Mouse (Mus musculus) hematopoietic stem cell, adult 5-6 weeks (primary cell): ENCODE measurements around the gene Spata2l. TPM values are rescaled to one million over a fixed set of nuclear protein-coding genes. Genes with fewer than 3 reads are reported as not detected.
"Not testable (repeated sequence)": the region's sequence is repeated elsewhere in the genome, so short reads cannot be mapped to it uniquely, and the experiment has no call there.

ENCODE experiments used
- ATAC-seq, 2 experiments: fragments of 125-278 bp in 1 of 2; replicated peaks in 1 of 2; 2 replicates each; pipeline ENCODE4 v1.8.0; 2016 to 2017; ENCODE audit warnings: inconsistent platforms in 2 of 2, mild to moderate bottlenecking in 2 of 2, moderate number of reproducible peaks in 2 of 2, low read depth in 1 of 2, moderate TSS enrichment in 1 of 2; ENCODE audit not compliant: low FRiP score in 2 of 2, poor library complexity in 2 of 2, severe bottlenecking in 2 of 2, insufficient read depth in 1 of 2, low TSS enrichment in 1 of 2
- total RNA-seq: library from RNA; stranded (forward); fragments of 172-1452, 232-1000 nt; gene quantifications from 2 replicates; pipeline ENCODE4 v1.2.3, GENCODE M21; 2017

Gene Spata2l
- 1.2 and 2.5 TPM in 2 replicates for total RNA-seq

- peak; percentile 95 to 96 for ATAC-seq
Measured at GRCm38 (mm10) chr8:123235520-123236497, at the start of gene Spata2l. Gene Spata2l (minus strand): TSS chr8:123236233.

DNA sequence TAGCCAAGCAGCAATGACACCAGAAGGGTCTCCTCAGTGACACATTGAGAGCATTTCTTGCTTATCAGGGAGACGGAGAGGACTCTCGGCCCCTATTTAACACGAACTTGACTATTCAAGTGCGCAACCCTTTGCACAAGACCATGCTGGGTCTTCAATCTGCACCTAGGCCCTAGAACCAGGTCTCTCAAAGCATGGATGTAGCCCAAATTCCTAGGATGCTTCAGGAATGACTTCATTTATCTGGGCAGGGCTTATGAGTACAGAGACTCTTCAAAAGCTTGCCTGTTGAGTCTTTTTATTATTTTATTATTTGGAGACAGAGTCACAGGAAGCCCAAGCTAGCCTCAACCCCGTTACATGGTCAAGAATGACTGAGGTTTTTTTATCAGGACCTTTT, 48.5 kb upstream of the Spata2l start:
- ATAC-seq, result no peak

DNA sequence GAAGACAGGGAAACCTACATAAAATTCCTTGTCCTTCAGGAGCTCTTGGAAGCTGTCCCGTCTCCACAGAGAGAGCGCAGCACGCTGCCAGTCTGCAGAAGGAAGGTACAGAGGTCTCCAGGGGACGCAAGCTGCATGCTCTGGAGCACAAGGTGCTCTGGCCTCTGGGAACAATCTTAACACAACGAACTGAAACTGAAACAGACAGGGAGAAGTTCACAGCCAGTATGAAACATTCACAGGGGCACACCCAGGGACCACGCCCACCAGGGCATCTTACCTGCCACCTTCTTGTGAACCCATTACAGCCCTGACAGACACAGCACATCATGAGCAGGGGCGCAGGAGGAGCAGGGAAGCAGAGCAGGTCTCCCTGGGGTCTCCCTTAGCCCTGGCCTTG, 48.0 kb upstream of the Spata2l start:
- no peak for ATAC-seq

- not testable (repeated sequence) for ATAC-seq
Measured at GRCm38 (mm10) chr8:123282994-123283393, 47.0 kb upstream of the Spata2l start.

DNA sequence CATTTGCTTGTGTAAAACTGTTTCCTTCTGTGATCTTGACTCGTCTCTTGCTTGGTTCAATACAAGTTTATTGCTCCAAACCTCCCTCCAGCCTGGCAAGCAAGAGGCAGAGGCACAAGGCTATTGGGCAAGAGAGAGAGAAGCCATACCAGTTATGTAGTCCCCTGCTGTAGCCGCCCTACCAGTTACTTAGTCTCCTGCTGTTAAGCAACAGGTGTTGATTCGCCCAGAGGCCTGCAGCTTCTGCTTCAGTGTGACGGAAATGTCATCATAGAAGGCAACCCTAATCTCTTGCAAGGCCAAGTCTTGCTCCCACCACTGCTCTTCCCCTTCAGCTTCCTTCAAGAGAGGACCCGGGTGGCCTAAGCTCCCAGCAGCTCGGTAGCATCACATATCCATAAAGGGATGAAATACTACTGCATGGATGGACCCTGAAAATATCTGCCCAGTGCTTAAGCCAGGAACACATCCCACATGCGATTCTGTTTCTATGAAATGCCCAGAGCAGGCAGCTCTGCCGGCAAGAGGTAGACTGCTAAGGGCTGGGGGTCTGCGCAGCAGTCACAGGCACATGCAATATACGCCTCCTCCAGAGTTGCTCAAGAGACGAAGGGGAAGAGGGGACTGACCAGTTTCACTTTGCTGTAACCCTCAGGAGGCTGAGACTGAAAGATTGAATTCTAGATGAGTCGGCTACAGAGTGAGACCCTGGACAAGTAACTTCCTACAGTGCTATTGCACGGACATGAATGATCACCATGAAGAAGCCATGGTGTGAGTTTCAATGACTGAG, 44.5 kb upstream of the Spata2l start:
- peak in 1 of 2 experiments; percentile 79; a peak in 2 of 4 replicates for ATAC-seq

DNA sequence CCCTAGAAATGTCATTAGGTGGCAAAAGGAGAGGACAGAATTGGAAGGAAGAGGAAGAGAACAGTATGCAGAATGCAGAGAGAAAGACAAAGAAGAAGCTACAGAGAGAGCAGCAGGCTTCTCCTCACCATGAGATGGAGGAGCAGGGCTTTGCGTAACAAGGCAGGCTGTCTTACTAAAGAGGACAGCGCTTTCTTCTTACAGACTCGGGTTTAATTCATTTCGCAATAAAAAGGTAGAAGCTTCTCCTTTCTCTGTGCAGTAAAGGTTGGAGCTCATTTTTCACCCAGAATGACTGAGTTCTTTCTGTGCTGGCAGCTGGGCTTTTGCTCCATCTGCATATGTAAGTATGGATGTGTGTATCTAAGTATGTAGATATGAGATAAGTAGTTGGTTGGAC, 43.8 kb upstream of the Spata2l start:
- ATAC-seq, result peak in 1 of 2 experiments; percentile 44; a peak in 1 of 4 replicates

DNA sequence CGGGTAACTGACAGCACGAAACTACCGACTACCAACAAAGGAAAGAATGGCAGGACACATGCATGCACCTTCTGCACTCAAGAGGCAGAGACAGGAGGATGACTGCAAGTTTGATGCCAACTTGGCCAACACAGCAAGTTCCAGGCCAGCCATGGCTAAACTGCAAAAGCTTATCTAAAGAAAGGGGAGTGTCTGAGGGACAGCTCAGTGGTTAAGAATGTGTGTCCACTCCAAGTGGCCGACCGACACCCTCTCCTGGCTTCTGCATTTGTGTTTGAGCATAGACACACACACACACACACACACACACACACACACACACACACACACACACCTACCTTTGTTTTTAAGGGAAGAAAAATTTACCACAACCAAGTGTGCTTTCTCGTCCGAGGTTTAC, 42.4 kb upstream of the Spata2l start:
- no peak for ATAC-seq

GRCm38 (mm10) chr8:123275096-123275495, 39.1 kb upstream of the Spata2l start:
- no peak for ATAC-seq

DNA sequence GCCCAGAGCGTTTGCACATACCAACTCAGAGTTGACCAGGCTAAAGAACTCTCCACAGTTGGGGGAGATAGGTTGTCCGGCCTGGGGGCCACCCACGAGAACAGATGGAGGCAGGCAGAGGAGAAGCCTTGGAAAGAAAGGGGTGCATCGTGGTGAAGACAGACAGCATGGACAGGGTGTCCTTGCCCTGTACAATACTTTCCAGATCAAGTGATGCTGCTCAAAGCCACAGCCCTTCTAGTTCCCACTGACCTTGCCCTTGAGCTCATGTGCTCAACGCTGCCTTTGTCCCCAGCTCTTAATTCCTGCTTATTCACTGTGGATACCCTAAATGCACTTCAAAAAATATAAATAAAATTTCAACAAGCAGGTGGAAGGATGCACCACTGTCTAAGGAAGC, 38.4 kb upstream of the Spata2l start:
- no peak for ATAC-seq

DNA sequence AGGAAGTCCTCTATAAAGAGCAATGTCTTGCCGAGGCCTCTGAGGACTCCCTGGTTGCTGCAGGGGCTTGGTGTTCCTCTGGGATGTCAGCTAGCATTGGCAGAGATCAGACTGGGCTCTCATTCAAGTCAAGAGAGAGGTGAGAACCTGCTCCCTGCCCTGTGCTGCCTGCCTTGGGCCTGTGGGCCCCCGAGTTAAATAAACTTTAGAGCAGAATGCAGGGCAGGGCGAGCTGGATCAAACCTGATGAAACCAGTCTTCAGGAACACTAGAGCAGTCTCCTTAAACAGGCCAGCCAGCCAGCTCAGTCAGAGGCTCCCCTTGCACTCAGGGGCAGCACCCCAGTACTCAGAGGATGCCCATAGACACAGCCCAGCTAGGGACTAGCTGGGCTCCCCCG, 35.9 kb upstream of the Spata2l start:
- ATAC-seq, result no peak

- ATAC-seq, result no peak
Measured at GRCm38 (mm10) chr8:123271147-123271546, 35.1 kb upstream of the Spata2l start.

DNA sequence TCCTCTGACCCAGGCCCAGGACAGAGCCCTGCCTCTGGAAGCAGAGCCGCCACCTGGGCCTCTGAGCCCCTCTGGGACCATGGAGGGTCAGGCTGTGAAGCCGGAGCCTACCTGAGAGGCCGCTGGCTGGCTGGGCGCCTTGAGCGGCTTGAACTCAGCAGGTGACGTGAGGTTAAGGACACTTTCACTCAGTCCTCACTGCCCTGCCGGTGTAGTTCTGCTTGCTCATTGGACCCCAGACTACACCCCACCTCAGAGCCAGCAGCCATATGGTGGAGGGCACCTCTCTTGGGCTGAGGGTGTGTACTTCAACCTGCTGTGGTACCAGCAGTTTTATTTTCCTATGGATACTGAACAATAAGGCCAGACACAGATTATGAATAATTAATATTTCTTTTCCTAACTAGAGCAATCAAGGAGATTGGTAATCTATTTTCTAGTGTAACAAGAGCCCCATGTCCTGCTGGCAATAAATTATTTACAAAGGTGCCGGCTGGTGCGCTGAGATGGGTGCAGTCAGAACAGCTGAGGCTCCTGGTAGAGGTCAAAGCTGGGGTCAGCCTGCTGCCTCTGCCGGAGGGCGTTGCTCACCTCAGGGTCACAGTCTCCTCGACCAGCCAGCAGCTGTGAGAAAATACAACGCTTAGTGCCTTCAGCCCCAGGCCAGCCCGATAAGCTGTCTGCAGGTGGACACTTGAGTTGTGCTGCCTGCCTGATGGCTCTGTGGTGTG, 32.1 kb upstream of the Spata2l start:
- ATAC-seq, result no peak

DNA sequence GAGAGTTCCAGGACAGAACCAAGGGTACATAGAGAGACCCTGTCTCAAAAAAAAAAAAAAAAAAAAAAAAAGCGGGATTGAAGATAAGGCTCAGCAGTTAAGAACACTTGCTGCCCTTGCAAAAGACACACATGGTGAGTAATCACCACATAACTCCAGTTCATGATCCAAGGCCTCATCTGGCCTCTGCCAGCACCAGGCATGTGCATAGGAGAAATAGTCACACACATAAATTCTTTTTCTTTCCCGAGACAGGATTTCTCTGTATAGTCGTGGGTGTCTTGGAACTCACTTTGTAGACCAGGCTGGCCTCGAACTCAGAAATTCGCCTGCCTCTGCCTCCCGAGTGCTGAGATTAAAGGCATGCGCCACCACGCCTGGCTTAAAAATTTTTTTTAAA, 21.6 kb upstream of the Spata2l start:
- ATAC-seq, result not testable (repeated sequence)

GRCm38 (mm10) chr8:123257114-123257513, 21.1 kb upstream of the Spata2l start:
- ATAC-seq, result no peak

DNA sequence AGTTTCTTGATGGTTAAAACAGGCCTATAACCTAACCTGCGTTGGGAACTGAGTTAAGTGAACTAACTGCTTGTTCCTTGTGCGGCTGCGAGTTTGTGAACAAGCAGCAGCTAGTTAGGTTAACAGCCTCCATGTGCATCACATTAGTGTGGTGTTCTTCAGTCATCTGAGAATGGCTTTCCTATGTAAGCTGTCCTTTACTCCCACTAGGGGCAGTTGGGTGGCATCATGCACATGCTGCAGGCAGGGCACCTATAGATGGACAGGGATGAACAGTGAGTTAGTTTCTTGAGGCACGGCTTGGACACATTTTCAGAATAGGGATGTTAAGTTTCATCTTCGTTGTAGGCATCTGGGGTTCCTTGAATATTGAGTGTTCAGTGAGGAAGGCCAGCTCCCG, 19.1 kb upstream of the Spata2l start:
- ATAC-seq, result no peak

DNA sequence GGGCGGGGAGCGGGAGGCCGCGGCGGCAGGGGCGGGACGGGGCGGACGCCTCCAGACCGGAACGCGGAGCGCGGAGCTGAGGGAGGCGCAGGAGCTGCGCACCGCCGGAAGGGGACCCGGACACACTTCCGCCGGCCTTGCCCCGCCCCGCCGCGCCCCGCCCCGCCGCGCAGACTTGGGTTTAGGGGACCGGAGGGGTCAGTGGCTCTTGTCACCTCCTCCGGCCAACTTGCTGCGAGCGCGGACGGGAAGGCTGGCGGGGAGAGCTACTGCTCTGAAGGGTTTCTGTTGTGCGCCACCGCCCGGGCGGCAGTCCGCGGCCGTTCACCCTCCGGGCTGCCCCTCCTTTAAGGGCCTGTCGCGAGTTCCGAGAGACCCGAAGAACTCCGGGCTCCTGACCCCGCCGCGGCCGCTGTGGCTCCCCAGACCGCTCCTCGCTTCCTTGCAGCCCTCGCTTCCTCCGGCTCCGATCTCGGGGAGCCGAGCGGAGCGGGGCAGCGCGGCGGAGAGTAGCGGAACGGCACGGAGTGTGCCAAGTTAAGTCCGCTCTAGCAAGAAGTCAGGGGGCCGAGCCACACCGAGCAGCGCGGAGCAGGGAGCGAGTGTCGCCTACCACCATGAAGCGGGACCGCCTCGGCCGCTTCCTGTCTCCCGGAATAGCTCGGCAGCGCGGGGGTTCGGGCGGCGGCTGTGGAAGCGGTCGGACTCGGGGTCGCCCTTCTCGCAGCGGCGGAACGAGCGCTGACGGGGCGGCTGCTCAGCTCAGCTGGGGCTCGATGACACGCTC, 18.3 kb upstream of the Spata2l start, which contains the start of the genes Zfp276 and Vps9d1:
Gene Zfp276 (plus strand): TSS at position 97 of the 787 bp plus-strand sequence.
Gene Vps9d1 (minus strand): TSS at position 250 of the 787 bp plus-strand sequence.
- peak; percentile 79 to 89 for ATAC-seq
